Mouse (Mus musculus) limb, embryonic 14.5 days (tissue): ENCODE data around the gene Noto. TPM values are rescaled to one million over a fixed set of nuclear protein-coding genes. Genes with fewer than 3 reads are reported as not detected.

Source experiments
- ATAC-seq: fragments of 200-750 bp; cut with Nextera tagmentation; 2 replicates; pipeline ENCODE4 v1.8.0; 2017; ENCODE audit warnings: low read depth, moderate number of reproducible peaks, moderate TSS enrichment; ENCODE audit not compliant: low FRiP score
- DNase-seq: peaks from one replicate; pipeline ENCODE4 v3.0.0-alpha.2; 2015; ENCODE audit warnings: low spot score
- H3K27ac ChIP-seq: fragments of 300-500 bp; sonication (generic); replicated peaks from 2 replicates; pipeline ENCODE4 v1.5.1; 2014; ENCODE audit warnings: low read depth, mild to moderate bottlenecking, low read length, moderate library complexity, mixed read lengths
- H3K27me3 ChIP-seq: fragments of 300-500 bp; sonication (generic); 2 replicates; pipeline ENCODE4 v1.6.1; 2014; ENCODE audit warnings: low read length, mixed read lengths; ENCODE audit not compliant: control insufficient read depth, insufficient read depth
- H3K36me3 ChIP-seq: fragments of 300-500 bp; sonication (generic); 2 replicates; pipeline ENCODE4 v1.6.1; 2014; ENCODE audit warnings: mild to moderate bottlenecking, low read length, moderate library complexity, mixed read lengths; ENCODE audit not compliant: control insufficient read depth, insufficient read depth
- H3K4me1 ChIP-seq: fragments of 300-500 bp; sonication (generic); 2 replicates; pipeline ENCODE4 v1.6.1; 2014; ENCODE audit warnings: antibody characterized with exemption, low read length, mixed read lengths; ENCODE audit not compliant: control insufficient read depth, insufficient read depth
- H3K4me2 ChIP-seq: fragments of 300-500 bp; sonication (generic); replicated peaks from 2 replicates; pipeline ENCODE4 v1.6.1; 2014; ENCODE audit warnings: low read depth, mild to moderate bottlenecking, low read length, moderate library complexity; ENCODE audit not compliant: severe bottlenecking
- H3K4me3 ChIP-seq: fragments of 300-500 bp; sonication (generic); replicated peaks from 2 replicates; pipeline ENCODE4 v1.5.1; 2014; ENCODE audit warnings: low read length
- H3K9ac ChIP-seq: fragments of 300-500 bp; sonication (generic); 2 replicates; pipeline ENCODE4 v1.6.1; 2014; ENCODE audit warnings: mild to moderate bottlenecking, low read depth, low read length, moderate library complexity; ENCODE audit not compliant: severe bottlenecking
- H3K9me3 ChIP-seq: fragments of 300-500 bp; sonication (generic); 2 replicates; pipeline ENCODE4 v1.6.1; 2016; ENCODE audit warnings: low read length; ENCODE audit not compliant: control insufficient read depth
- POLR2A ChIP-seq: fragments of 200-500 bp; IDR thresholded peaks from 2 replicates; pipeline ENCODE4 v1.8.0; 2012; ENCODE audit warnings: inconsistent platforms, mild to moderate bottlenecking, moderate library complexity, borderline replicate concordance; ENCODE audit not compliant: insufficient read depth, insufficient read length; ENCODE audit errors: extremely low read depth
- WGBS: fragments of 180-500 bp; shearing (Covaris S2); extraction: QIAGEN DNeasy Blood & Tissue Kit; methylation state at CpG from one replicate; pipeline ENCODE4 v1.1.7; 2014; 5-methylcytosine and 5-hydroxymethylcytosine counted together
- polyA plus RNA-seq, 2 experiments: library from polyadenylated mRNA; depleted of rRNA in 1 of 2; stranded (reverse) in 1 of 2; unstranded in 1 of 2; fragments of >200 nt; fragmentation: Nextera tagmentation in 1 of 2; extraction: Ambion mirVana in 1 of 2; gene quantifications; 2 replicates each; pipeline versions ENCODE4 v1.2.1 to v1.2.3; 2012 to 2014

Noto gene
- polyA plus RNA-seq, 2 experiments: not detected

DNA sequence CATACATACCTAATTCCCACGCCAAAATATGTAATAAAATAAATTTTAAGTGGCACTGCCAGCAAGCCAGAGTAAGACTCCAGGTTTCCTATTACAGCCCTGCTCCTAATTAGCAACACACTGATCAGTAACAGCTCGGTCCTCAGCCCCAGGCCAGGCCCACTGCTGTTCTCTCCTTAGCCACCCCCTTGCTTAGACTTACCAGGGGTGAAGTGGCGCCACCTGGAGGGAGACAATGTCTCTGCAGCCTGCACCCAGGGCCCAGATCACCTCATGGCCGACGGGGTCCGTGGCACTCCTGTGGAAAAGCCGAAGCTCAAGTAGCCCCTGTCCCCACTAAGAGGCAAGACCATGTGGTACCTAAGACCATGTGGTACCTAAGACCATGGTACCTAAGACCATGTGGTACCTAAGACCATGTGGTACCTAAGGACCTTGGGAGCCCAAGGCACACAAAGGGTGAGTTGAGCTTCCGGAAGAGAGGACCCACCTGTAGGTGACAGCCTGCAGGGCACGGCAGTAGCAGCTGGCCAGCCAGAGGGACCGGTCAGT is 53.8 kb downstream of the Noto start:
- 33% methylated on average over 10 of the region's 10 CpGs for WGBS
- H3K27ac ChIP-seq: no peak overlapping the region

DNA sequence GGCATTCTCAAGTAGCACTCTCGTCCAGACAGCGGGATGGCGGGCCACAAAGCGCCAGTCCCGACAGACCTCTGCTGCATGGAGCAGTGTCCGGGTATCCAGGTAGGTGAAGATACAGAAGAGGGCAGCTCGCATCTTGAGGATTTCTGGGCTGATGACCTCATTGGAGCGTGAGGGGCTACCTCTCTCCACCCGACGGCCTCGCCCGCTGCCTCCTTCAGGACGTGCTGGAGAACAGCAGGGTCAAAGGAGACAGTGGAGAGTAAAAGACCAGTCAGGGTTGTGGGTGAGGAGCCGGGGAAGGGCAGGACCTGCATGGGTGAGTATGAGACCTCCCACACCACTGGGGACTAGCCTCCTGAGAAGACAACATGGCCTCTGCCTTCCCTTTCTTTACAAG is 54.7 kb downstream of the Noto start:
- Histone ChIP-seq H3K36me3 (no peaks in the 10 kb centered on the region), H3K27ac (no peak overlapping the region), H3K9ac (no peak overlapping the region), H3K9me3 (no peaks in the 10 kb centered on the region), H3K27me3 (peaks cover 5% of the 10 kb centered on the region; the same call in 1 of the 2 replicates), H3K4me3 (no peak overlapping the region), H3K4me1 (no peaks in the 10 kb centered on the region), H3K4me2 (no peak overlapping the region)
- no peak for ATAC-seq
- no peak for DNase-seq
- 42% methylated on average over 14 of the region's 14 CpGs for WGBS
- TF ChIP-seq POLR2A: no peak

More for the DNA sequence above, 53.8 kb downstream of the Noto start:
- H3K4me1 ChIP-seq: no peaks in the 10 kb centered on the region
- TF ChIP-seq POLR2A: no peak
- H3K36me3 ChIP-seq: no peaks in the 10 kb centered on the region
- no peak overlapping the region for H3K4me3 ChIP-seq
- no peaks in the 10 kb centered on the region; the same call in 1 of the 2 replicates for H3K27me3 ChIP-seq
- no peak for DNase-seq
- no peak overlapping the region for H3K4me2 ChIP-seq
- H3K9ac ChIP-seq: no peak overlapping the region
- H3K9me3 ChIP-seq: no peaks in the 10 kb centered on the region
- ATAC-seq: peak; percentile 53; the same call in 1 of the 2 replicates

Other genes starting within 250 kb of the Noto start
- gene Emx1, start 236.4 kb upstream of the Noto start, polyA plus RNA-seq (2012; rRNA removed): 0.15 and 0.63 TPM in 2 replicates
- gene Emx1, start 236.4 kb upstream of the Noto start, polyA plus RNA-seq (2014; fragmentation: Nextera tagmentation; extraction: Ambion mirVana): 0.17 TPM in 1 of 2 replicates, not detected in the other
- 5.8 and 7.4 TPM in 2 replicates for gene Sfxn5, start 90.5 kb upstream of the Noto start, polyA plus RNA-seq (2012; rRNA removed)
- gene Sfxn5, start 90.5 kb upstream of the Noto start, polyA plus RNA-seq (2014; fragmentation: Nextera tagmentation; extraction: Ambion mirVana): 6.6 and 9.3 TPM in 2 replicates
- gene Rab11fip5, start 49.3 kb upstream of the Noto start, polyA plus RNA-seq (2012; rRNA removed): 16.9 and 20.4 TPM in 2 replicates
- 15.9 and 16.8 TPM in 2 replicates for gene Rab11fip5, start 49.3 kb upstream of the Noto start, polyA plus RNA-seq (2014; fragmentation: Nextera tagmentation; extraction: Ambion mirVana)
- 69.5 and 76.0 TPM in 2 replicates for gene Smyd5, start 8.1 kb downstream of the Noto start, polyA plus RNA-seq (2012; rRNA removed)
- gene Smyd5, start 8.1 kb downstream of the Noto start, polyA plus RNA-seq (2014; fragmentation: Nextera tagmentation; extraction: Ambion mirVana): 40.2 and 45.4 TPM in 2 replicates
- 203 and 247 TPM in 2 replicates for gene Cct7, start 27.6 kb downstream of the Noto start, polyA plus RNA-seq (2012; rRNA removed)
- gene Cct7, start 27.6 kb downstream of the Noto start, polyA plus RNA-seq (2014; fragmentation: Nextera tagmentation; extraction: Ambion mirVana): 416 and 417 TPM in 2 replicates
- 27.6 and 30.0 TPM in 2 replicates for gene Pradc1, start 28.1 kb downstream of the Noto start, polyA plus RNA-seq (2012; rRNA removed)
- 26.8 and 29.6 TPM in 2 replicates for gene Pradc1, start 28.1 kb downstream of the Noto start, polyA plus RNA-seq (2014; fragmentation: Nextera tagmentation; extraction: Ambion mirVana)
- 1.7 and 2.5 TPM in 2 replicates for gene Fbxo41, start 79.1 kb downstream of the Noto start, polyA plus RNA-seq (2012; rRNA removed)
- gene Fbxo41, start 79.1 kb downstream of the Noto start, polyA plus RNA-seq (2014; fragmentation: Nextera tagmentation; extraction: Ambion mirVana): 0.45 and 0.48 TPM in 2 replicates
- 0.05 and 0.08 TPM in 2 replicates for gene Egr4, start 89.7 kb downstream of the Noto start, polyA plus RNA-seq (2012; rRNA removed)
- gene Egr4, start 89.7 kb downstream of the Noto start, polyA plus RNA-seq (2014; fragmentation: Nextera tagmentation; extraction: Ambion mirVana): not detected in 2 replicates
- 4.7 and 4.9 TPM in 2 replicates for gene Alms1, start 163.6 kb downstream of the Noto start, polyA plus RNA-seq (2012; rRNA removed)
- 4.5 and 6.2 TPM in 2 replicates for gene Alms1, start 163.6 kb downstream of the Noto start, polyA plus RNA-seq (2014; fragmentation: Nextera tagmentation; extraction: Ambion mirVana)